Mouse (Mus musculus) heart, adult 18-20 months (tissue): ENCODE measurements at regions not wholly inside any gene's neighbourhood (a gene's known extent, or its start where the extent isn't known, plus 50 kb on each side); places are given as distances from the start of the nearest gene placed in this dataset.

Experiments used
- DNase-seq, 2 experiments: peaks; one replicate each; pipeline ENCODE4 v3.0.0; 2021 to 2022; ENCODE audit warnings: mixed read lengths in 1 of 2

GRCm38 (mm10) chr2:169133855-169134254, 178.5 kb upstream of the Zfp64 start:
- peak in 1 of 2 experiments; percentile 3 for DNase-seq

DNA sequence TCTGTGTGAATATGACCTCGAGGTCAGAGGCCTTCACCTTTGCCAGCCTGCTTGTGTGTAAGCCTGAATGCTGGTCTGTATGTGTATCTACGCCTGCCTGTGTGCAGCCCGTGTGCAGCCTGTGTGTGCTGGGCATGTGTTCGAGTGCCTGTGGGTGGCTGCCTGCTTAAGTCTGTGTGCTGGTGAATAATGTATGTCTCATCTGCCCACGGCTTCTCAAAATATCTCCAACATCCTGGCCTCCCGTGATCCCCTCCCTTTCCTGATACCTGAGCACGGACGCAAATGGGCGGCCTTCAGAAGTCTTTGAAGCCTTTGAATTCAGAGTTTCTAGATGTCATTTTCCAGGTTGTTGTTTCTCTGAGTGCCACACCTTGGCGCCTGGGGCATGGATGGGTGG, 170.1 kb upstream of the Zfp64 start:
- DNase-seq: no peak

- DNase-seq: no peak
These were observed 167.5 kb upstream of the Zfp64 start for GRCm38 (mm10) chr2:169122887-169123286.

- no peak for DNase-seq
These were observed 161.5 kb upstream of the Zfp64 start for GRCm38 (mm10) chr2:169116841-169117240.

GRCm38 (mm10) chr2:169109044-169109443, 153.7 kb upstream of the Zfp64 start:
- DNase-seq: no peak

DNA sequence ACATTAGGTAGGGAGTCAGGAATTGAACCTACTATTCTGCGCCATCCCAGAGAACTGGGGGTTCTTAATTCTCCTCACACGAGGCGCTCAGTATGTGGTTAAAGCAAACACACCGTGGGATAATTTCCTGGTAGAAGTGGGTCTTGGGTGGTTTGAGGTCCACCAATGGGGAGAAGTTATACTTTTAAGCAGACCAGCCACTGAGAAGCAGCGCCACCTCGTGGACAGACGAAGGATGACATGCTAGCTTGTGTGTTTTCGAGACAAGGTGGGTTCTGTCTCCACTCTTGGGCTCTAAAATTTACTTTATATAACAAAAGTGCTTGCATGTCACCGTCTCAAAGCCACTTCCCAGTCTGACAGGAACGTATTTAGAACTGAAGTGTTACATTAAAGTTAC, 152.7 kb upstream of the Zfp64 start:
- peak in 1 of 2 experiments; percentile 52 for DNase-seq

- peak in 1 of 2 experiments; percentile 4 for DNase-seq
These were observed 146.3 kb upstream of the Zfp64 start for GRCm38 (mm10) chr2:169101506-169102261.

- no peak for DNase-seq
These were observed 145.1 kb upstream of the Zfp64 start for GRCm38 (mm10) chr2:169100516-169100915.

- DNase-seq: no peak
These were observed 144.3 kb upstream of the Zfp64 start for GRCm38 (mm10) chr2:169099678-169100077.

- no peak for DNase-seq
These were observed 143.2 kb upstream of the Zfp64 start for GRCm38 (mm10) chr2:169098591-169098990.

DNA sequence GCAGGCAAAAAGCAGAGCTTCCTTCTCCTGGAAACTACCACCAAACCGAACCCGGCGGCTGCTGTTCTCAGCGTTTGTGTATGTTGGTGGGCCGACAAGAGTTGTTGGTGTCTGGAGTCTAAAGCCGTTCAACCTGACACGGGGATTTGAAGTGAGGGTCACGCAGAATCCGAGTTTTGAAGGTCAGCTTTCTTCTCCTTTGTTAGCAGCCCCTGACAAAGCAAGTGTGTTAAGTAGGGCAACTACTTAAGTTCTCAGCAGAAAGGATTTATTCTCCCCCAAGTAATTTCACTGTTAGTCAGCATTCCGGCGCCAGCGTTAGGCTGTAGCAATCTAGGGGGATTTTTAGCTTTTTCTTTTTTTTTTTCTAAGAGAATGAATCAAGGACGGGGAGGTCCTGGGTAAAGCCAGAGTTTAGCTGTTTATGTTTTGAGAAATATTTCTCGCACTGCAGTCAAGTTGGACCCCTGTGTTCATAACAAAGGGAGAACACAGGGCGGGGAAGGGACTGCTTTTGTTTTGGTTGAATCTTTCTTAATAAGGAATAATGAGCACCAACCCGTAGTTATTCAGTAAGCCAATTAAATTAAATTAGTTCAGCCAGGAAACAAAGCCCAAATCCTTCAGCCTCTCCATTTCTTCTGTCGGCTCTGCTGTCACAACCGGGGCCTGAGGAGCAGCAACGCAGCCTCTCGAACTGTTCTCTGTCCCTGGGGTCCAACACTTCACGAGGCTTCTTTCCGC, 138.8 kb upstream of the Zfp64 start:
- DNase-seq: no peak

DNA sequence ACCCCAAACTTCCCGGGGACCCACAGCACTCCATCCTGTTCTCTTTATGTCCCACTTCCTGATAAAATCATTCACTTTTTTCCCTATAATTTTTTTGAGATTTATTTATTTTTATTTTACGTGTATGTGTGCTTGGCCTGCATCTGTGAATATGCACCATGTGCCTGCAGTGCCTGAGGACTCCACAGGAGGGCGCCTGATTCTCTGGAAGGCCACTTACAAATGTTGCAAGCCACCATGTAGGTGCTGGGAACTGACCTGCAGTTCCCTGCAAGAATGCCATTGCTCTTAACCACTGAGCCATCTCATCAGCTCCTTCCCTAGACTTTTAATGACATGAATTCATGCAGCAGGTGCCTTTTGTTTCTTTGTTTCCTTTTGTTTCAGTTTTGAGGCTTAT, 134.9 kb upstream of the Zfp64 start:
- no peak for DNase-seq

GRCm38 (mm10) chr2:169088870-169089484, 133.6 kb upstream of the Zfp64 start:
- no peak for DNase-seq

DNA sequence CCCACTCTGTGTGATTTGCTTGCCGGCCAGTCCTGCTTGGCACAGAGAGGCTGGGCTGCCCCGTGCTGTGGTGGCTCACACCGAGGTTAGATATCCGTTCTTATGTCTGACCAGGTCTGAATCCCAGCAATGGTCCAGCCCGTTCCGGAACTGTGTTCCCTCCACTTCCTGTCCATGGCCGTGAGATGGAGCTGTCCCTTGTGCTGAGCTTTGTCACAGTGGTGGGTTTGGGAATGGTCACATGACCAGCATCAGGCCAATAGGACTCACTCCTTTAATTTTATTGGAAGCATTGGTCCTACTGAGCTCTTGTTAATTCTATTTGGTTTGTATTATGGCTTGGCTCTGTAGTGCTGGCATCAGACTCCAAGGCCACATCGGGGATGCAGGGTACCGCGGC, 132.9 kb upstream of the Zfp64 start:
- no peak for DNase-seq

DNA sequence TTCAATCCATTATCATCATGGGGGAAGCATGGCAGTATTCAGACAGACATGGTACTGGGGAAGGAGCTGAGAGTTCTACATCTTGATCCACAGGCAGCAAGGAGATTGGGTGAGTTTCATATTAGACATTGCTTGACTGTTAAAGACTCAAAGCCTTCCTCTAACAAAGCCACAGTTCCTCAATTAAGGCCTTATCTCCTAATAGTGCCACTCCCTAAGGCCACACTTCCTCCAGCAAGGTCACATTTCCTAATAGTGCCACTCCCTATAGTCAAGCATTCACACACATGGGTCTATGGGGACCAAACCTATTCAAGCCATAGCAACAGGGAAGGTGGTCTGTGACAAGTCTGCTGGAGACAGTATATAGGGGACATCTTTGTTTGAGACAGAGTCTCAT, 115.9 kb upstream of the Zfp64 start:
- DNase-seq: no peak

GRCm38 (mm10) chr2:169065166-169065698, 109.8 kb upstream of the Zfp64 start:
- no peak for DNase-seq

GRCm38 (mm10) chr2:169061520-169061919, 106.1 kb upstream of the Zfp64 start:
- peak; percentile 77 to 87 for DNase-seq

- DNase-seq: peak; percentile 7 to 40
These were observed 105.1 kb upstream of the Zfp64 start for GRCm38 (mm10) chr2:169060495-169060894.

- DNase-seq: peak in 1 of 2 experiments; percentile 6
These were observed 102.4 kb upstream of the Zfp64 start for GRCm38 (mm10) chr2:169057831-169058230.

GRCm38 (mm10) chr2:169049947-169050346, 94.6 kb upstream of the Zfp64 start:
- no peak for DNase-seq

DNA sequence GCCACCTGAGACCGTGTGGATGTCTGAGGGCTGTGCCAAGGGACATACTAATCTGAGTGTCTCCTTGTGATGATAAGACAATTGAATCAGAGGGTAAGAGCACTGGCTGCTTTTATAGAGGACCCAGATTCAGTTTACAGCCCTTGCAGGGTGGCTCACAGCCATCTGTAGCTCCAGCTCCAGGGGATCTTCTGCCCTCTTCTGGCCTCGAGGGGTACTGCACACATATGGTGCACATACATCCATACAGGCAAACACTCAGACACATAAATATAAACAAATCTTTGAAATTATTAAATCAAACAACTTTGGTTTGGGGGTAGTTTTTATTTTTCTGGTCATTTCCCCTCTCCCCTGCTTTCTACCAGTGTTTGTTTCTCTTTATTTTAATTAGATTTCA, 86.4 kb upstream of the Zfp64 start:
- no peak for DNase-seq

DNA sequence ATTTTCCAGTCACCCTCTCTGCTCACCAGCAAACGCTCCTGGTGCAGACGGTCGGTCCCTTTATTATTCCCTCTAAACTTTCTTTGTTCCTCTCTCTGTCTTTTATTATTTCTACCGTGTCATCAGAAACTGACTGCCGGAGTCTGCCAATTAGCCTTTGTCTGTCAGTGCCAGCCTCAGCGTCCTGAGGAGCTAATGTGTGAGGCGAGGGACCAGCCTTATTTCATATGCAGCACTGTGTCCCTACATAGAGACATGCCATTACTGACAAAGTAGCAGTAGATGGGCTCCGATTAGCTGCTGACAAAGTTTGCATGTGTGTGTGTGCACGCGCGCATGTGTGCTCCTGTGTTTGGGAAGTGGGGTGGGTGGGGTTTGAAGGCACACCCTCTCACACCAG, 82.6 kb upstream of the Zfp64 start:
- no peak for DNase-seq

GRCm38 (mm10) chr2:169037519-169037918, 82.1 kb upstream of the Zfp64 start:
- no peak for DNase-seq
